Mouse (Mus musculus) limb, embryonic 15.5 days (tissue): ENCODE data around the gene Soat2. TPM values are rescaled to one million over a fixed set of nuclear protein-coding genes. Genes with fewer than 3 reads are reported as not detected.

Experiments used
- ATAC-seq: fragments of 200-750 bp; cut with Nextera tagmentation; 2 replicates; pipeline ENCODE4 v1.8.0; 2017; ENCODE audit warnings: low read depth, moderate TSS enrichment; ENCODE audit not compliant: insufficient number of reproducible peaks, low FRiP score, low TSS enrichment
- H3K27ac ChIP-seq: fragments of 300-500 bp; sonication (generic); 2 replicates; pipeline ENCODE4 v1.5.1; 2015; ENCODE audit warnings: moderate library complexity, mild to moderate bottlenecking, inconsistent platforms
- H3K27me3 ChIP-seq: fragments of 300-500 bp; sonication (generic); 2 replicates; pipeline ENCODE4 v1.6.1; 2015; ENCODE audit warnings: inconsistent platforms
- H3K36me3 ChIP-seq: fragments of 300-500 bp; sonication (generic); 2 replicates; pipeline ENCODE4 v1.6.1; 2015; ENCODE audit warnings: inconsistent platforms
- H3K4me1 ChIP-seq: fragments of 300-500 bp; sonication (generic); 2 replicates; pipeline ENCODE4 v1.6.1; 2015; ENCODE audit warnings: inconsistent platforms
- H3K4me2 ChIP-seq: fragments of 300-500 bp; sonication (generic); 2 replicates; pipeline ENCODE4 v1.6.1; 2015; ENCODE audit warnings: mild to moderate bottlenecking, inconsistent platforms
- H3K4me3 ChIP-seq: fragments of 300-500 bp; sonication (generic); 2 replicates; pipeline ENCODE4 v1.5.1; 2015; ENCODE audit warnings: mild to moderate bottlenecking, inconsistent platforms
- H3K9ac ChIP-seq: fragments of 300-500 bp; sonication (generic); 2 replicates; pipeline ENCODE4 v1.6.1; 2015; ENCODE audit warnings: inconsistent platforms
- H3K9me3 ChIP-seq: fragments of 300-500 bp; sonication (generic); 2 replicates; pipeline ENCODE4 v1.6.1; 2016; ENCODE audit warnings: inconsistent platforms
- WGBS: fragments of 180-500 bp; shearing (Covaris S2); methylation state at CpG from one replicate; pipeline ENCODE4 v1.1.7; 2015; 5-methylcytosine and 5-hydroxymethylcytosine counted together
- polyA plus RNA-seq: library from polyadenylated mRNA; unstranded; fragments of >200 nt; fragmentation: Nextera tagmentation; extraction: Ambion mirVana; gene quantifications from 2 replicates; pipeline ENCODE4 v1.2.1, GENCODE M21; 2015

Soat2 gene
- polyA plus RNA-seq, 1 experiment from 2014 or later: 0.81 TPM

DNA sequence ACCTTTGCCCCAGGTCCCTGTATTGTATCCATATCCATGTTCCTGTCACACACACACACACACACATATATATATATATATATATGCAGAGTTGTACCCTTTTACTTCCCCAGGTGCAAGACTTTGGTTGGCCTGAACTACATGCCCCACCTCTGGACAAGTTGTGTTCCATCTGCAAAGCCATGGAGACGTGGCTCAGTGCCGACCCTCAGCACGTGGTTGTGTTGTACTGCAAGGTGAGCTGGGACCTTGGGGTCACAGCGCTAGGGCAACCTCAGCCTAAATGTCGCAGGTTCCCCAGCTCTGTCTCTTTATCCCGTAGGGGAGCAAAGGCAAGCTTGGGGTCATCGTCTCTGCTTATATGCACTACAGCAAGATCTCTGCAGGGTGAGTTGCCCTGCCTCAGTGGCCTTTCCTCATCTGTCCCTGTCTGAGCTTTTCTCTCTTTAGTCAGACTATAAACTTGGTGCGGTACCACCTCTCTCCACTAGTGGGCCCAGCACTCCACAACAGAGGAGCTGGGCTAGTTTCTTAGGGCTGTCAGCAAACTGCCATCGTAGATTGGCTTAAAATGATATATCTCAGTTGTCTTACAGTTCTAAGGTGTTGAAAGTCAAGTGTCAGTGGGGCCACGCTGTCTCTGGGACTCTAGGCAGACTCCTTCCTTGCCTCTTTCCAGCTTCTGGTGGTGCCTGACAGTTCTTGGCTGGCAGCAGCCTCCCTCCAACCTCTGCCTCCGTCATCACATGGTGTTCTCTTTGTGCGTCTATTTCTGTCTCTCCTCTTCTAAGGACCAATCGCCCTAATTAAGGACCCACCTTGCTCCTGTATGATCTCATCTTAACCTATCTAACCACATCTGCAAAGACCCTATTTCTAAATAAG is 42.4 kb upstream of the Soat2 start:
- ATAC-seq: no peak
- no peak overlapping the region for H3K27ac ChIP-seq
- 46% methylated on average over 13 of the region's 13 CpGs for WGBS
- no peak overlapping the region for H3K9ac ChIP-seq
- no peaks in the 10 kb centered on the region for H3K9me3 ChIP-seq
- H3K4me2 ChIP-seq: peak overlapping the region; percentile 67; the same call in 1 of the 2 replicates
- H3K36me3 ChIP-seq: peaks cover 75% of the 10 kb centered on the region
- no peaks in the 10 kb centered on the region for H3K27me3 ChIP-seq
- H3K4me3 ChIP-seq: no peak overlapping the region
- peaks cover 81% of the 10 kb centered on the region for H3K4me1 ChIP-seq

DNA sequence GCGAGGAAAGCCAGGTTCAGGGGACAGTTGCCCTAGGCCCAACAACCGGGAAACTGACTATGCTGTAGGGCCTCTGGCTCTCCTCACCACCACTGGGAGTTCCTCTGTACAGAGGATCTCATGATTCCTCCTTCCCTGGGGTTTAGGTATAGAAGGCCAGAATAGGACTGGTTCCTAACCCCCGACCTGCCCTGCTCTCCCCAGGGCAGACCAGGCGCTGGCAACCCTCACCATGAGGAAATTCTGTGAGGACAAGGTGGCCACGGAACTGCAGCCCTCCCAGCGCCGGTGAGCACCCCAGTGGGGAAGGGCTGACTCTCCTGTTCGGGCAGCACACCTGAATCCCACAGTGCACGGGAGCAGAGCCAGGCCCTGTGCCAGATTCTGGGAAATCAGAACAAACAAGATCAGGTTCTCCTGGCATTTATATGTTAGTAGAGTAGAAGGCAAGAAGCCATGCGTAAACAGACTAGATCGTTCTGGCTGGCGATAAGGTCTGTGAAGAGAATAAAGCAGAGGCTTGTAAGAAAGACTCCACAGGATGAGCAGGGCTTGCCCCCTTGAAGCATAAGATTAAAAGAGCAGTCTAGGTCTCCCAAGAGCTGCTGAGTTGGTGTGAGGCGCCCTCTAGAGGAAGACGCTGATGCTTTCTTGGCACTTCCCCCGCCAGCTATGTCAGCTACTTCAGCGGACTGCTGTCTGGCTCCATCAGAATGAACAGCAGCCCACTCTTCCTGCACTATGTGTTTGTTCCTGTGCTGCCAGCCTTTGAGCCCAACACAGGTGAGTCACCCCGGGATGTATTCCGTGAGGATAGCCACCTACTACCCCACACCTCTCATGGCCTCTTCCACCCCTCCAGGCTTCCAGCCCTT is 41.4 kb upstream of the Soat2 start:
- no peak overlapping the region for H3K9ac ChIP-seq
- peaks cover 84% of the 10 kb centered on the region for H3K36me3 ChIP-seq
- H3K4me1 ChIP-seq: peaks cover 71% of the 10 kb centered on the region
- H3K4me3 ChIP-seq: no peak overlapping the region
- H3K4me2 ChIP-seq: 0 out of 2 replicates have a peak overlapping the region, but pooled peaks have one; percentile 10
- no peaks in the 10 kb centered on the region for H3K27me3 ChIP-seq
- no peaks in the 10 kb centered on the region for H3K9me3 ChIP-seq
- 52% methylated on average over 18 of the region's 18 CpGs for WGBS
- H3K27ac ChIP-seq: no peak overlapping the region
- ATAC-seq: no peak

GRCm38 (mm10) chr15:102110271-102110670 is 40.1 kb upstream of the Soat2 start:
- Histone ChIP-seq H3K27ac (no peak overlapping the region), H3K36me3 (peaks cover 95% of the 10 kb centered on the region), H3K4me3 (no peak overlapping the region), H3K4me2 (no peak overlapping the region), H3K4me1 (peaks cover 61% of the 10 kb centered on the region), H3K27me3 (no peaks in the 10 kb centered on the region), H3K9me3 (no peaks in the 10 kb centered on the region), H3K9ac (no peak overlapping the region)
- no peak for ATAC-seq
- WGBS: 93% methylated on average over 7 of the region's 7 CpGs

GRCm38 (mm10) chr15:102110701-102111494 is 39.4 kb upstream of the Soat2 start:
- Histone ChIP-seq H3K9me3 (no peaks in the 10 kb centered on the region), H3K4me3 (no peak overlapping the region), H3K27me3 (no peaks in the 10 kb centered on the region), H3K4me2 (no peak overlapping the region), H3K27ac (peak overlapping the region; percentile 18; the same call in 1 of the 2 replicates), H3K9ac (no peak overlapping the region), H3K4me1 (peaks cover 61% of the 10 kb centered on the region), H3K36me3 (peaks cover 99% of the 10 kb centered on the region)
- 79% methylated on average over 29 of the region's 29 CpGs for WGBS
- no peak for ATAC-seq

- H3K4me1 ChIP-seq: peaks cover 61% of the 10 kb centered on the region
- H3K9ac ChIP-seq: no peak overlapping the region
- no peaks in the 10 kb centered on the region for H3K27me3 ChIP-seq
- ATAC-seq: no peak
- H3K36me3 ChIP-seq: peaks cover 99% of the 10 kb centered on the region
- H3K4me2 ChIP-seq: no peak overlapping the region
- H3K27ac ChIP-seq: peak overlapping the region; percentile 18; the same call in 1 of the 2 replicates
- WGBS: 81% methylated on average over 11 of the region's 11 CpGs
- no peaks in the 10 kb centered on the region for H3K9me3 ChIP-seq
- H3K4me3 ChIP-seq: no peak overlapping the region
Measured at GRCm38 (mm10) chr15:102111495-102111829, 38.9 kb upstream of the Soat2 start.

DNA sequence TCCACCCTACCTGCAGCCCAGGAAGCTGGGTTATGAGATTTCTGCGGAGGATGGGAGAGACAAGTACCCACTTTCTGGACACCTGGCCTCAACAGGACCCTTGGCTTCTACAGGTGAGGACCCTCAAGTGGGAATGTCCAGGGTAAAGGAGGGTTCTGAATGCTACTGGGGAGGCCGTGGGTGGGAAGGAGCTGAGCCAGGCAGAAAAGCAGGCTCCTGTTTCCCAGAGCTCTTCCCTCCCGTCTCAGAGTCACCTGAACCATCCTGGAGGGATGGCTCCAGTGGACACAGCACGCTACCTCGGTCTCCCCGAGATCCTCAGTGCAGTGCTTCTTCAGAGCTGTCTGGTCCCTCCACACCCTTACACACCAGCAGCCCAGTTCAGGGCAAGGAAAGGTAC is 38.1 kb upstream of the Soat2 start:
- ATAC-seq: no peak
- Histone ChIP-seq H3K9me3 (no peaks in the 10 kb centered on the region), H3K9ac (no peak overlapping the region), H3K36me3 (peaks cover 100% of the 10 kb centered on the region), H3K27ac (no peak overlapping the region), H3K4me1 (peaks cover 61% of the 10 kb centered on the region), H3K4me2 (no peak overlapping the region), H3K4me3 (no peak overlapping the region), H3K27me3 (no peaks in the 10 kb centered on the region)
- 84% methylated on average over 6 of the region's 6 CpGs for WGBS

DNA sequence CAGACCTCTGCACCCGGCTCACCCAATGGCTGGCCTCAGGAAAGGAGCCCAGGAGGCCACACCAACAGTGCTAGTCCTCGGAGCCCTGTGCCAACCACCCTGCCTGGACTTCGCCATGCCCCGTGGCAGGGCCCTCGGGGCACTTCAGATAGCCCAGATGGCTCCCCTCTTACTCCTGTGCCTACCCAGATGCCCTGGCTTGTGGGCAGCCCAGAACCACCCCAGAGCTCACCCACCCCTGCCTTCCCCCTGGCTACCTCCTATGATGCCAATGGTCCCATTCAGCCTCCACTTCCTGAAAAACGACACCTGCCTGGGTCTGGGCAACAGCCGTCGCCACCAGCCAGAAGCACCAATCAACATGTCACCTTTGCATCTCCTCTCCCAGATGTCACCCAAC is 37.5 kb upstream of the Soat2 start:
- Histone ChIP-seq H3K9ac (no peak overlapping the region), H3K36me3 (peaks cover 100% of the 10 kb centered on the region), H3K4me2 (no peak overlapping the region), H3K9me3 (no peaks in the 10 kb centered on the region), H3K4me3 (no peak overlapping the region), H3K4me1 (peaks cover 57% of the 10 kb centered on the region), H3K27me3 (no peaks in the 10 kb centered on the region), H3K27ac (no peak overlapping the region)
- ATAC-seq: no peak
- 71% methylated on average over 8 of the region's 8 CpGs for WGBS

- Histone ChIP-seq H3K4me1 (peaks cover 52% of the 10 kb centered on the region), H3K36me3 (peaks cover 100% of the 10 kb centered on the region), H3K9me3 (no peaks in the 10 kb centered on the region), H3K27me3 (no peaks in the 10 kb centered on the region), H3K9ac (no peak overlapping the region), H3K4me2 (no peak overlapping the region), H3K4me3 (no peak overlapping the region), H3K27ac (no peak overlapping the region)
- 68% methylated on average over 4 of the region's 4 CpGs for WGBS
- no peak for ATAC-seq
Measured at GRCm38 (mm10) chr15:102113674-102114073, 36.7 kb upstream of the Soat2 start.

DNA sequence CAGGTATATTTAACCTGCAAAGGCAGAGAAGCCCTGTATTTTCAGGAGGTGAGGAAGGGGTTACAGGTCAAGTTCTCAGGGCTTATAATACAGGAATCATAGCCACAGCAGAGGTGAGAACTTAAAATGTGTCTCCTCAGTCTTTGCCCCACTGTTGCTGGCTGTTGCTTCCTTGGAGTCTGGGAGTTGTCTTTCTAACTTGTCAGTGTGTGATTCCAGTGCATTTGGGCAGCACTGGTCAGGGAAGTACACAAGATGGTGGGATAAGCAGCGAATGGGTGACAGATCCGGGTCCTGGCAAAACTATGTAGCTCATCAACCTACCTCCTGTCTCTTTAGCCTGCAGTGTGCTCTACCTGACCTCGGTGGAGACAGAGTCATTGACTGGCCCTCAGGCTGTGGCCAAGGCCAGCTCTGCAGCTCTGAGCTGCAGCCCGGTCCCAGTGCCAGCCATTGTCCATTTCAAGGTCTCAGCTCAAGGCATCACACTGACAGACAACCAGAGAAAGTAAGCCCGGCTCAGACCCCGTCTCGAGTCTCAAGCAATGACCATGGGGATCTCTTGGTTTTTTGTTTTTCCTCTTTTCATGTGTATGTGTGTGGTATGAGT is 35.6 kb upstream of the Soat2 start:
- no peaks in the 10 kb centered on the region for H3K9me3 ChIP-seq
- no peak for ATAC-seq
- H3K9ac ChIP-seq: no peak overlapping the region
- WGBS: 83% methylated on average over 7 of the region's 7 CpGs
- H3K4me2 ChIP-seq: no peak overlapping the region
- H3K36me3 ChIP-seq: peaks cover 100% of the 10 kb centered on the region
- no peaks in the 10 kb centered on the region for H3K27me3 ChIP-seq
- H3K27ac ChIP-seq: peak overlapping the region; percentile 50; the same call in 1 of the 2 replicates
- peaks cover 50% of the 10 kb centered on the region for H3K4me1 ChIP-seq
- no peak overlapping the region for H3K4me3 ChIP-seq

DNA sequence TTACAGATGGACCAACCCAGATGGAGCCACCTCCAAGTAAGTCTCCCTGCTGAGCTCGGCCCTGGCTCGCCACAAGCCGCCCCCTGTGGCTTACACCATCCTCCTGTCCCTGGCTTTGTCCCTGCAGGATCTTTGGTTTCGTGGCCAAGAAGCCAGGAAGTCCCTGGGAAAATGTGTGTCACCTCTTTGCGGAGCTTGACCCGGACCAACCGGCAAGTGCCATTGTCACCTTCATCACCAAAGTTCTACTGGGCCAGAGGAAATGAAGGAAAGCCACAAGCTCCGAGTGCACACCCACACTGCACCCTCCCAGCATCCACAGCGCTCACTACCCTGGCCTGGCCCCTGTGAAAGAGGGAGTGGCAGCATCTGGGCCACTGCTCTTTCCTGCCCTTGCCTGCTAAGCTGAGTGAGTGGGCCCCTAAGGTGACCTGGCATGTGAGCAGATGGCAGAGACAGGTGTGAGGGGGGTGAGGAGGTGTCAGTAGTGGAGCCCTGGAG is 34.5 kb upstream of the Soat2 start:
- Histone ChIP-seq H3K27me3 (no peaks in the 10 kb centered on the region), H3K4me1 (peaks cover 46% of the 10 kb centered on the region), H3K27ac (peak overlapping the region; percentile 38), H3K4me2 (no peak overlapping the region), H3K9me3 (no peaks in the 10 kb centered on the region), H3K9ac (no peak overlapping the region), H3K36me3 (peaks cover 98% of the 10 kb centered on the region), H3K4me3 (no peak overlapping the region)
- WGBS: 70% methylated on average over 9 of the region's 9 CpGs
- ATAC-seq: no peak
